Mouse (Mus musculus): ENCODE results near the gene Exosc1.

The Exosc1 gene

DNA sequence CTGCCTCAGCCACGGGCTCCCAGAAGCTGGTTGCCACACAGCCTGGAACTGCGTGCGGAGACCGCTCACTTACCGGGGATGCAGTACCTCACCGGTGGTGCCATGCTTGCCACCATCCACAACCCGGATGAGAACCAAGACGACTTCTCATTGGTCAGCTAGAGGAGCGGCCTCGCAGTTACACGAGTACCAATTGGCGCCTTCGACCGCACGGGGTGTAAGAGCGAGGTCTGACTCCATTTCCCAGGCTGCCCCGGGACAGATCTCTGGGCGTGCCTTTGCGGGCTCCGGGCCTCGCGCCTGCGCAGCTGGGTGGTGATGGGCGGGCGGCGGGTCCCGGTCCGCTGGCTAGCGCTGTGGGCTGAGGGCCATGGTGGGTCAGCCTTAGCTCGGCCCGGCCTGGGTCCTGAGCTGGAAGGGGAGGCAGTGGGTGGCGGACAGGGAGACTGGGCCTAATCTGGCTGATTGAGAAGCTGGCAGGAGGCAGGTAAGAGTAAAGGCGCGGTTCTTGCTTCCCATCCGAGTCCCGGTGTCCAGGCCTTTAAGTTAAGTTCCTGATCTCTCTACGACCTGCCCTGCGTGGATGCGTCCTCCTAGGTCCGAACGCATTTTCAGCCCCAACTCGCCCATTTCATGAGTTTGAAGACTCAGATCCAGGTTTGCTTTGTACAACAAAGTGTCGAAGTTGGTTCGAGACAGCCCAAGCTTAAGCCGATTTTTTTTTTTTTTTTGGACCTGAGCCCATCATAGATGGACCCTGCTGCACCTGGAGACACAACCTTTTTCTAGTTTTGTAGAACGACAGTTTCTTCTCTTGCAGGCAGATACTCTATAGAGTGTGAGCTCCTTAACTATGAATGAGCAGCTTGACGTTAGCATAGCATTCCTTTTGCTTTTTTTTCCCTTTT is at the start of gene Exosc1, which contains the start of gene Zdhhc16:
Exosc1 (minus strand) TSS at position 245 of the 908 bp plus-strand sequence.
Zdhhc16 (plus strand) TSS at position 302 of the 908 bp plus-strand sequence.
- Histone ChIP-seq H3K4me3 (replicated peaks; ENCODE audit: low read length) (peak within 1 kb of the TSS; percentile 100), H3K4me1 (replicated peaks; ENCODE audit: low read depth, low read length) (peaks cover 41% of the 10 kb centered on the region), H3K36me3 (ENCODE audit: insufficient read depth, low read length) (peaks cover 62% of the 10 kb centered on the region), H3K9me3 (ENCODE audit: low read length) (no peaks in the 10 kb centered on the region), H3K27me3 (ENCODE audit: insufficient read depth, low read length) (no peaks in the 10 kb centered on the region)
- TF ChIP-seq NANOG (IDR thresholded peaks at IDR 0.05; ENCODE audit: borderline replicate concordance, low read length) (no peak), CTCF (conservative IDR thresholded peaks at IDR 0.05; ENCODE audit: low read length) (no peak), POU5F1 (IDR thresholded peaks at IDR 0.05; ENCODE audit: borderline replicate concordance, low read length) (no peak)

DNA sequence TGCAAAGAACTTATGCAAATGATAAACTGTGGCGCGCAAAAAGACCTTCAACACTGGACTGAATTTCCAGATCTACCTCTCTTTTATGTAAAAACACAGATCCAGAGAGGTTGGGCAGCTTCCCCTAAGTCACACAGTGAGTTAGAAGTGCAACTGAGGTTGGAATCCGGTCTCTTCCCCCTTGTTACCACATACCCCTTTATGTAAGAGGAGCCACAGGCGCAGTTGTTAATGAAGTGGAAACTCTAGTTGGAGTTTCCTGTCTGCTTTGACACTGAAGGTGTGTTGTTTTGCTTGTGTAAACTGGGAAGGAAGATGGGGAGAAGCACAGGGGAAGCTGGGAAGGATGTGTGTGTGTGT is 49.5 kb upstream of the Exosc1 start:
- H3K4me3 ChIP-seq (replicated peaks; ENCODE audit: low read length), result peak overlapping the region; percentile 100
- TF ChIP-seq CTCF (conservative IDR thresholded peaks at IDR 0.05; ENCODE audit: low read length) (no peak), POU5F1 (IDR thresholded peaks at IDR 0.05; ENCODE audit: borderline replicate concordance, low read length) (no peak), NANOG (IDR thresholded peaks at IDR 0.05; ENCODE audit: borderline replicate concordance, low read length) (no peak)
- peaks cover 67% of the 10 kb centered on the region for H3K4me1 ChIP-seq (replicated peaks; ENCODE audit: low read depth, low read length)
- H3K36me3 ChIP-seq (ENCODE audit: insufficient read depth, low read length), result peaks cover 17% of the 10 kb centered on the region
- H3K9me3 ChIP-seq (ENCODE audit: low read length), result no peaks in the 10 kb centered on the region
- H3K27me3 ChIP-seq (ENCODE audit: insufficient read depth, low read length), result peaks cover 11% of the 10 kb centered on the region

- no peaks in the 10 kb centered on the region for H3K9me3 ChIP-seq (ENCODE audit: low read length)
- H3K4me1 ChIP-seq (replicated peaks; ENCODE audit: low read depth, low read length), result peaks cover 71% of the 10 kb centered on the region
- peaks cover 11% of the 10 kb centered on the region for H3K27me3 ChIP-seq (ENCODE audit: insufficient read depth, low read length)
- TF ChIP-seq NANOG (IDR thresholded peaks at IDR 0.05; ENCODE audit: borderline replicate concordance, low read length) (no peak), POU5F1 (IDR thresholded peaks at IDR 0.05; ENCODE audit: borderline replicate concordance, low read length) (no peak), CTCF (conservative IDR thresholded peaks at IDR 0.05; ENCODE audit: low read length) (no peak)
- peak overlapping the region; percentile 100 for H3K4me3 ChIP-seq (replicated peaks; ENCODE audit: low read length)
- H3K36me3 ChIP-seq (ENCODE audit: insufficient read depth, low read length), result peaks cover 18% of the 10 kb centered on the region
Measured at GRCm38 (mm10) chr19:41981931-41982790, 48.9 kb upstream of the Exosc1 start.

GRCm38 (mm10) chr19:41981595-41981927 is 48.3 kb upstream of the Exosc1 start, which contains the start of gene Ubtd1:
Gene Ubtd1 (plus strand): TSS chr19:41981763.
- Histone ChIP-seq H3K4me3 (replicated peaks; ENCODE audit: low read length) (peak within 1 kb of the TSS; percentile 100), H3K36me3 (ENCODE audit: insufficient read depth, low read length) (peaks cover 21% of the 10 kb centered on the region), H3K27me3 (ENCODE audit: insufficient read depth, low read length) (peaks cover 11% of the 10 kb centered on the region), H3K9me3 (ENCODE audit: low read length) (no peaks in the 10 kb centered on the region), H3K4me1 (replicated peaks; ENCODE audit: low read depth, low read length) (peaks cover 74% of the 10 kb centered on the region)
- TF ChIP-seq NANOG (IDR thresholded peaks at IDR 0.05; ENCODE audit: borderline replicate concordance, low read length) (no peak), CTCF (conservative IDR thresholded peaks at IDR 0.05; ENCODE audit: low read length) (no peak), POU5F1 (IDR thresholded peaks at IDR 0.05; ENCODE audit: borderline replicate concordance, low read length) (no peak)

DNA sequence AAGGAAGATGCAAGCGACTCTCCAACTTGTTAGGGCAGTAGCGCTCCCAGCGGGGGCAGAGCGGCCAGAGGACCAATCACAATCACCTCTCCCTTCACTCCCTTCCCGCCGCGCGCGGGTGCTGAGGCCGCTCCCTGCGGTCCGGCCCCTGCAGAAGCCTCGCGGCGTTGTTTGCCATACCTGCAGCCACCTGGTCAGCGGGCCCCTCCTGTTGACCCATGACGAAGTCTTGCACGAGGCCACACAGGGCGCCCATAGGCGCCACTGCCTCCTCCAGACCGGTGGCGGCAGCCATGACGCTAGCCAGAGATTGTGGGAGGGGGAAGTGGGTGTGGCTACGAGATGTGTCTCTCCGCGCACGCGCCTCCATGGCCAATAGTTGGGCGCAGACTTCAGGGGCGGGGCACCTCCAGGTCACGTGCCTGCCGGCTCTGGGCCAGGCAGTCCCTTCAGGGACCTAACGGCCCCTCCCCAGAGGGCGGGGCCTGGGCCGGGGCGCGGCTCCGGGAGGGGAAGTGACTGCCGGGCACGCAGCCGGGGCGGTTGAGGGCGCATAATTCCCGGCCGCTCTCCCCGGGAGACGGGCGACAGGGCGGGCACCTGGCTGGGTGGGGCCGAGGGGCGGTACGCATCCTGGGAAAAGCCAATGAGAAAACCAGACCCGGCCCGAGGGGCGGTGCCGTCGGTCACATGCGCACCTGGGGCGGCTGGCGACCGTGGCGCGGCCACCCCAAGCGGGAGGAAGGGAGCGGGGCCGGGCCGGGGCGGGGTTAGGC is 47.8 kb upstream of the Exosc1 start, which contains the start of gene Mms19:
Mms19 (minus strand) TSS at position 339 of the 776 bp plus-strand sequence.
- peaks cover 78% of the 10 kb centered on the region for H3K4me1 ChIP-seq (replicated peaks; ENCODE audit: low read depth, low read length)
- TF ChIP-seq NANOG (IDR thresholded peaks at IDR 0.05; ENCODE audit: borderline replicate concordance, low read length) (no peak), POU5F1 (IDR thresholded peaks at IDR 0.05; ENCODE audit: borderline replicate concordance, low read length) (no peak), CTCF (conservative IDR thresholded peaks at IDR 0.05; ENCODE audit: low read length) (no peak)
- peaks cover 26% of the 10 kb centered on the region for H3K36me3 ChIP-seq (ENCODE audit: insufficient read depth, low read length)
- peaks cover 11% of the 10 kb centered on the region for H3K27me3 ChIP-seq (ENCODE audit: insufficient read depth, low read length)
- H3K9me3 ChIP-seq (ENCODE audit: low read length), result no peaks in the 10 kb centered on the region
- H3K4me3 ChIP-seq (replicated peaks; ENCODE audit: low read length), result peak within 1 kb of the TSS; percentile 100

DNA sequence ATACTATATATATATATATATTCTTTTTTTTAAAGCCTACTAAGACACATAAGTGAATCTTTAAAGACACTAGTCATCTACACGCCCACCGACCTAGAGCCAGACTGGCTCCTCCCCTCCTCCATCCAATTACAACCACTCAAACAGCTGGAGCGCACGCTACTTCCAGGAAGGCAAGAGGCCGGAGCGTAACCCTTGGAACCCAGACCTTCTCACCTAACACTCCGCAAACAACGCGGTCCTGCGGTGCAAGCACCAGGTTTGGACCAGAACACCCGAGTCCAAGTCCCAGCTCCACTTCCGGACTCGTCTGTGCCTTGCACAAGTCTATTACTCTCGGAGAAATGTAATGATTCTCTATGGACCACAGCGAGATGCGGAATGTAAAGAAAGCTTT is 47.2 kb upstream of the Exosc1 start:
- Histone ChIP-seq H3K36me3 (ENCODE audit: insufficient read depth, low read length) (peaks cover 30% of the 10 kb centered on the region), H3K4me3 (replicated peaks; ENCODE audit: low read length) (peak overlapping the region; percentile 100), H3K4me1 (replicated peaks; ENCODE audit: low read depth, low read length) (peaks cover 78% of the 10 kb centered on the region), H3K27me3 (ENCODE audit: insufficient read depth, low read length) (peaks cover 11% of the 10 kb centered on the region), H3K9me3 (ENCODE audit: low read length) (no peaks in the 10 kb centered on the region)
- TF ChIP-seq POU5F1 (IDR thresholded peaks at IDR 0.05; ENCODE audit: borderline replicate concordance, low read length) (no peak), NANOG (IDR thresholded peaks at IDR 0.05; ENCODE audit: borderline replicate concordance, low read length) (no peak), CTCF (conservative IDR thresholded peaks at IDR 0.05; ENCODE audit: low read length) (no peak)

DNA sequence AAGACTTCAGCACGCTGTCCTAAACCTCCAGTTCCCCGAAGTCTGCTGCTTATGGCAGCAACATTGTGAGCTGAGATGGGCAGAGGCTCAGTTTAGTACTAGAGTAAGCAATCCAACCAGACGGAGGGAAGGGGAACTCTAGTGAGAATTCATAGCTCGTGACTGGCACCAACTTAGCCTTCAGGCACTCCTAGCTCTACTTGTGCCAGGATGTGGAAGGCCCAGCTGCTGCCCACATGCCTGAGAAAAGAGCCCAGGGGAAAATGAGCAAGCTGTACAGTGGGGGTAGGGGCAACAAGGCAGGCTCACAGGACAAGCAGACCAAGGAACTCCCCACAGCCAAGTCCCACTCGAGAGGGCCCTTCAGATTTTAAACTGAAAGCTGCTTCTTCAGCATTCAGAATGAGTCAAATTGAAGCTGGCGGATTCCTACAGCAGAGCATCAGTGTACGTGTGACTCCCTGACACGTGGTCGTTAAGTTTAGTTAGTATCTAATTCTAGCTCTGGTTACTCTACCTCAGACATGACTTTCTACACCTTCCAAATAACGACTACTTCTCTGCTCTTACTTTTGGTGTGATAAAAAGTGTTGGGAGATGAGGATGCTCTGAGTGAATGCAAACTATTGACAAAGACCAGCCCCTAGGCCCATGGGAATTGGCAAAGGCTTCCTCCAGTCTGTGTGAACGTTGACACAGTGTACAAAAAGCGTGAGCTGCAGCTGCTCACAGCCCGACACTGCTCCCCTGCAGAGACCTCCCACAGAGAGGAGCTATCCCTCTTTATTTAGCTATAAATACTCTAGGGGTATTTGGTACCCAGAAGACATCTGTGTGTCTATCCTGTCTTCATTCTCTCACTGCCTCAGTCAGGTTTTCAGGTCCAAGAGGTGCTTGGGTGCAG is 40.9 kb upstream of the Exosc1 start:
- H3K9me3 ChIP-seq (ENCODE audit: low read length), result no peaks in the 10 kb centered on the region
- H3K4me3 ChIP-seq (replicated peaks; ENCODE audit: low read length), result no peak overlapping the region
- no peaks in the 10 kb centered on the region for H3K27me3 ChIP-seq (ENCODE audit: insufficient read depth, low read length)
- H3K4me1 ChIP-seq (replicated peaks; ENCODE audit: low read depth, low read length), result peaks cover 54% of the 10 kb centered on the region
- TF ChIP-seq POU5F1 (IDR thresholded peaks at IDR 0.05; ENCODE audit: borderline replicate concordance, low read length), result no peak
- no peak for TF ChIP-seq CTCF (conservative IDR thresholded peaks at IDR 0.05; ENCODE audit: low read length)
- no peak for TF ChIP-seq NANOG (IDR thresholded peaks at IDR 0.05; ENCODE audit: borderline replicate concordance, low read length)
- H3K36me3 ChIP-seq (ENCODE audit: insufficient read depth, low read length), result peaks cover 83% of the 10 kb centered on the region
